Mouse (Mus musculus) retina, adult 2 months (tissue): ENCODE data around the gene Cacnb4.

Experiments
- DNase-seq: peaks from one replicate; pipeline ENCODE4 v3.0.0-alpha.2; 2012; ENCODE audit warnings: low read depth, low spot score

Gene Cacnb4

GRCm38 (mm10) chr2:52474570-52474969, 202.1 kb downstream of the Cacnb4 start:
- no peak for DNase-seq

GRCm38 (mm10) chr2:52471545-52472291, 204.9 kb downstream of the Cacnb4 start:
- DNase-seq: no peak

- DNase-seq: no peak
Observed at GRCm38 (mm10) chr2:52470044-52470560, 206.5 kb downstream of the Cacnb4 start.

- DNase-seq: no peak
Observed at GRCm38 (mm10) chr2:52467629-52468028, 209.0 kb downstream of the Cacnb4 start.

GRCm38 (mm10) chr2:52461206-52461967, 215.2 kb downstream of the Cacnb4 start:
- DNase-seq: no peak

GRCm38 (mm10) chr2:52455606-52456479, 220.8 kb downstream of the Cacnb4 start:
- DNase-seq: no peak

- no peak for DNase-seq
Observed at GRCm38 (mm10) chr2:52449818-52450217, 226.8 kb downstream of the Cacnb4 start.

GRCm38 (mm10) chr2:52448916-52449315, 227.7 kb downstream of the Cacnb4 start:
- no peak for DNase-seq

- no peak for DNase-seq
Observed at GRCm38 (mm10) chr2:52446648-52447047, 230.0 kb downstream of the Cacnb4 start.

- no peak for DNase-seq
Observed at GRCm38 (mm10) chr2:52442125-52442524, 234.5 kb downstream of the Cacnb4 start.

- DNase-seq: no peak
Observed at GRCm38 (mm10) chr2:52440420-52441015, 236.1 kb downstream of the Cacnb4 start.

GRCm38 (mm10) chr2:52438437-52438836, 238.2 kb downstream of the Cacnb4 start:
- no peak for DNase-seq

- DNase-seq: no peak
Observed at GRCm38 (mm10) chr2:52438013-52438412, 238.6 kb downstream of the Cacnb4 start.

GRCm38 (mm10) chr2:52435919-52436632, 240.6 kb downstream of the Cacnb4 start:
- DNase-seq: no peak

GRCm38 (mm10) chr2:52433365-52433764, 243.3 kb downstream of the Cacnb4 start:
- no peak for DNase-seq

GRCm38 (mm10) chr2:52427383-52427782, 249.2 kb downstream of the Cacnb4 start:
- no peak for DNase-seq

- DNase-seq: no peak
Observed at GRCm38 (mm10) chr2:52426041-52426440, 250.6 kb downstream of the Cacnb4 start.

- DNase-seq: no peak
Observed at GRCm38 (mm10) chr2:52425523-52425795, 251.2 kb downstream of the Cacnb4 start.

GRCm38 (mm10) chr2:52424747-52425522, 251.7 kb downstream of the Cacnb4 start, which contains the start of gene Arl5a:
TSS of gene Arl5a (minus strand) at chr2:52424901.
- DNase-seq: peak; percentile 87

- no peak for DNase-seq
Observed at GRCm38 (mm10) chr2:52424248-52424728, 252.3 kb downstream of the Cacnb4 start.
